Mouse (Mus musculus) heart, adult 10 weeks (tissue): ENCODE measurements around the gene Rsph9. TPM values are rescaled to one million over a fixed set of nuclear protein-coding genes. Genes with fewer than 3 reads are reported as not detected.

Source experiments
- polyA plus RNA-seq: library from polyadenylated mRNA; stranded (reverse); fragments of 350-450 nt; fragmentation: Illumina TruSeq; extraction: RNeasy Lipid Tissue Mini Kit (QIAGEN cat#74804); gene quantifications from one replicate; pipeline ENCODE4 v1.2.3, GENCODE M21; 2014; ENCODE audit warnings: low read depth, low replicate concordance

The Rsph9 gene
- 0.68 TPM for polyA plus RNA-seq

DNA sequence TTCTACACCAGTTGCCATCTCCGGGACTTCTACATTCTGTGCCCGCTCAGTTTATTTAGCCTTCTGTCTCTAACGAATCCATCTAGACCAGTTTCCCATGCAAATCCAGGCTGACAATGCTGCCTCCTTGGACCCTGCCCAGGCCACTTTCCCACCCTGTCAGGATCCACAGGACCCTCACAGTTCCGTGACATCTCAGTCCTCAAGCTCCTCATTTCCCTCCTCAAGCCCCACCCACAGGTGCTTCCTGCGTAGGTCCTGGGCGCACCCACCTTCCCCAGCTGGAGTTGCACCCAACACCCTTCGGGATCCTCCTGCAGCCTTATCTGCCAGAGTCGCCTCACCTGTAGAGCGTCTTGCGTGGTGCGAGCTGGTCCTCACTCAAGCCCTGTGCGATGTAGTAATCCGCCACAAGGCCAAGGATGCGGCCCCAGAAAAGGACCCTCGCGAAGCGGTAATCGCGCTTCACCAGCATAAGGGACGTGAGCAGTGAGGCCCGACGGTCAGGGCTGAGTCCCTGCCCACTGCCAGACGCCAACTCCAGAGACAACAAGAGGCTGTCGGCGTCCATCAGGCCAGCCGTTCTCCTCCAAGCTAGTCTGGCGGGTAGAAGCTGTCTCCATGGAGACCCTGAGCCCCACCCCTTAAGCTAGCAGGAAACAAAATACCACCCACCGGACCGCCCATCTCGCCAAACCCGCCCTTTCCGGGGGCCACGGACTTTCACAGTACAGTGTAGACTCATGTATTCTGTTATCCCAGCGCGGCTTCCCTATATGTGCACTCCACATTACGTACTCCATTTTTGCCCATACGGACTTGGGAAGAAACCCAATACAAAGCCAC is at the start of gene Rsph9:
TSS of gene Rsph9 (minus strand) at position 639 of the 846 bp plus-strand sequence.

DNA sequence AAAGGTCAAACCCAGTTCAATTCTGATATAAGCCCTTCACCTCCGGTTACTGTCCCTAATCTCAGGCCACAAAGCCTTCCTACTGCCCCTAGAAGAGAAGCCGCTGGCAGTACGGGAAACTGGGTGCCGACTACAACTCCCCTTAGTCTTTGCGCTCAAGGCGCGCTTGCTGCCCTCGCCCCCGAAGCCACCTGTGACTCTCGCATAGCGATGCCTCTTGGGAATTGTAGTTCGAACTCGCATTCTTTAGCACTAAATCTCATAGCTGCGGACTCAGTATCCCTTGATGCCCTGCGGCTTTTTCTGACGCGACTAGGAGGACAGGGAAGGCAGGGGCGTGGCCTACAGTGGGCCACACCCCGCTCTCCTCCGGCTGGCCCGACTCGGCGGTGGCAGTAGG is 16.7 kb upstream of the Rsph9 start, which contains the start of gene Gtpbp2:
TSS of gene Gtpbp2 (plus strand) at position 347 of the 400 bp plus-strand sequence.

DNA sequence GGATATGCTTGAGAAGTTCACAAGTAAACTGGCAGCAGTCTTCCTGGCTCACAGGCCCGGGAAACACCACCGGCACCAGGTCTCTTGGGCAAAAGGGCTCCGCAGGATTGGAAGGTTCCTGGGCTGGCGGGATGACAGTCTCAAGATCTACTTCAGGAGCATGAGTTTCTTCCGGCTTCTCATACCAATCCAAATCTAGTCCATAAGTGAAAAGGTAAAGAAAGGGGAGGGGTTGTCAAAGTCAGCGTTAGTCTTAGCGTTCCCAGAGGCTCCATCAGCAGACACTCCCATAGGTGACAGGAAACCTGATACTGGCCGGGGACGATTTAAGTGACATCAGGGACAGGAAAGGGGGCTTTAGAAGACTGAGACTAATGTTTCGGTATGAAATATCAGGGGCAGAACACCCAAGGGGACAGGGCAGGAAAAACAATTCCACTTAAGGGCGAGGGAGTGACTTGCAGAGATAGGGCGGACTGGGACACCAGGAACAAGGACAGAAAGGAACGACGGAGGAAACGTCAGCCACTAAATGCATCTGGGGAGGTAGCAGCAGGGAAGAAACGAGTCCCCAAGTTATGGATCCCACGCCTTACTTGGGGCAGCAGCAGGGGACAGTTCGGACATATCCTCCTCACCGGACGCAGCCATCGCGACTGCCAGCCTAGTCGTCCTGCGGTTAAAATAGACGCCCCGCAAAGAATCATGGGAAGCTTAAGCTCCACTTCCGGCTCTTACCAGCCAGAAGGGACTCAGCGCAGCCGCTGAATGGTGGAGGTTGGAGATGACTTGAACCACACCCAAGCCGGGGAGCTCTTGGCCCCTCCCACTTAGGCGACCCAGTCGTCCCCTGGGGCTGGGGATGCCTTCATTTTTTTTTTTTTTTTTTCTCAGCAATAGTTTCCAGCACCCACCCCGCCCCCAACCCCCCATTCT is 9.1 kb upstream of the Rsph9 start, which contains the start of gene Mad2l1bp:
TSS of gene Mad2l1bp (minus strand) at position 707 of the 936 bp plus-strand sequence.

DNA sequence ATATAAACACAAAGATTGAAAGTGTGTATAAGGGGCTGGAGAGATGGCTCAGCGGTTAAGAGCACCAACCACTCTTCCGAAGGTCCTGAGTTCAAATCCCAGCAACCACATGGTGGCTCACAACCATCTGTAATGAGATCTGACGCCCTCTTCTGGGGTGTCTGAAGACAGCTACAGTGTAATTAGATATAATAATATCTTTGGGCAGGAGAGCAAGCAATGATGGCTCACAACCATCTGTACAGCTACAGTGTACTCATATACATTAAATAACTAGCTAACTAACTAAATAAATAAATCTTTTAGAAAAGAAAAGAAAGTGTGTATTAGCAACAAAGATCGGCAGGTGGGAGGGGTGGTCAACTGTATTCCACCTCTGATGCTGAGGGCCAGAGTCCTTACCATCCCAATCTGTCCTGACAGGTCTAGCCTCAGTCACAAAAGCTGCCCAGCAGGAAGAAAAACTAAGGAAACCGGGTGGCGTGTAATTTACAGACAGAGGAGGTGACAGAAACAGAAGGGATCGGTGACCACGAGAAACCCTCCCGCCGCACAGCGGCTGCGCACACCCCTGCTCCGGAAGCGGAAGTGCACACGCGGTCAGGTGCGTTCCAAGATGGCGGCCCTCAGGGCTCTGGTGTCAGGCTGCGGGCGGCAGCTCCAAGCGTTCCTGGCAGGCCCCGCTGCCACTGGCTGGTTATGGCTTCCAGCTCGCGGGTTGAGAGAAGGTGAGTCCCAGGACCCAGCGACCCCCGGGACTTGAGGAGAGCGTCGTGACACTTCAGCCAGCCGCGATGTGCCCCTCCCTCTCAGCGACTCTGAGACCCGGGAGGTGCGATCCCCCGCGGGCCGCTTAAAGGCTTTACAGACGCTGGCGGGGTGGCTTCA is 33.4 kb downstream of the Rsph9 start, which contains the start of gene Mrps18a:
TSS of gene Mrps18a (plus strand) at position 585 of the 888 bp plus-strand sequence.

Other genes starting within 250 kb of the Rsph9 start
- gene Vegfa, start 111.8 kb downstream of the Rsph9 start, polyA plus RNA-seq = 517 TPM
- gene Mrps18a, start 33.2 kb downstream of the Rsph9 start, polyA plus RNA-seq = 127 TPM
- 20.1 TPM for gene Mad2l1bp, start 9.3 kb upstream of the Rsph9 start, polyA plus RNA-seq
- 87.3 TPM for gene Gtpbp2, start 16.8 kb upstream of the Rsph9 start, polyA plus RNA-seq
- gene Polh, start 58.4 kb upstream of the Rsph9 start, polyA plus RNA-seq = 5.9 TPM
- gene Xpo5, start 58.6 kb upstream of the Rsph9 start, polyA plus RNA-seq = 19.4 TPM
- 19.8 TPM for gene Polr1c, start 103.8 kb upstream of the Rsph9 start, polyA plus RNA-seq
- 59.4 TPM for gene Yipf3, start 103.9 kb upstream of the Rsph9 start, polyA plus RNA-seq
- gene Lrrc73, start 109.3 kb upstream of the Rsph9 start, polyA plus RNA-seq = not detected
- gene Tjap1, start 138.8 kb upstream of the Rsph9 start, polyA plus RNA-seq = 31.8 TPM
- not detected for gene Dlk2, start 153.2 kb upstream of the Rsph9 start, polyA plus RNA-seq
- gene Abcc10, start 184.1 kb upstream of the Rsph9 start, polyA plus RNA-seq = 4.1 TPM
- gene Zfp318, start 239.5 kb upstream of the Rsph9 start, polyA plus RNA-seq = 12.4 TPM